Mouse (Mus musculus): ENCODE measurements around the gene Pacs1. TPM values are rescaled to one million over a fixed set of nuclear protein-coding genes. Genes with fewer than 3 reads are reported as not detected.

The Pacs1 gene
- polyA plus RNA-seq, 2 experiments, result 8.2 to 8.3 TPM

DNA sequence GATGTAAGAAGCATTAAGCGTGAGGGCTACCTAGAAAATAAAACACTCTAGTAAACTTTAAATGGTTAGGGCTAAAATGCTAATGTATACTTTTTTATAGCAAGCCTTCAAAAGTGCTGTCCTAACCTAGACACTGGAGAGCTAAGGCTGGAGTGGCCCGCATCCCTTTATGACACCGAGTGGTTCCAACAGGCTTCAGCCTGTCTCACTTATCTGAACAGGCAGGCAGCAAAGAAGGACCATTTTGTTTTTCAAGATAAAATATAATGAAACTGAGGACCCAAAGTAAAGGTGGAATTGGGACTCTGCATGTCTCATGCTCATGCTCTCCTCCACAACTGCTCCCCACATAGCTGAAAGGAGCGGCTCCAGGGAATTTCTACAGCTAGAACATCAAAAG, 105.4 kb downstream of the Pacs1 start:
- ATAC-seq (ENCODE audit: insufficient read depth) (peak; percentile 82), DNase-seq (ENCODE audit: low read depth in 3 of 3, low spot score in 3 of 3) (peak; percentile 19 to 39 (median 36))
- H3K4me3 ChIP-seq (ENCODE audit: insufficient read depth in 1 of 2, low read depth in 2 of 2, low read length in 2 of 2), result no peak overlapping the region
- peak overlapping the region; percentile 64 for H3K27ac ChIP-seq
- TF ChIP-seq CTCF (IDR thresholded peaks at IDR 0.05; ENCODE audit: low read depth) (no peak), EP300 (IDR thresholded peaks at IDR 0.05; ENCODE audit: low read depth) (peak; percentile 83)
- no peaks in the 10 kb centered on the region for H3K27me3 ChIP-seq (ENCODE audit: control insufficient read depth, insufficient read depth, low read length)
- peak overlapping the region; percentile 22 for H3K4me2 ChIP-seq (ENCODE audit: low read depth)
- no peaks in the 10 kb centered on the region for H3K9me3 ChIP-seq (ENCODE audit: control insufficient read depth, low read length)
- peaks cover 4 to 9% of the 10 kb centered on the region in 2 experiments; a peak in 3 of 4 replicates for H3K4me1 ChIP-seq (replicated peaks; ENCODE audit: control insufficient read depth in 2 of 2, insufficient read depth in 2 of 2, low read length in 1 of 2)
- peak overlapping the region; percentile 47; the same call in 1 of the 2 replicates for H3K9ac ChIP-seq (replicated peaks)
- 47% methylated on average over 4 of the region's 4 CpGs for WGBS (ENCODE audit: insufficient replicate concordance)
- H3K36me3 ChIP-seq (replicated peaks; ENCODE audit: control insufficient read depth, insufficient read depth, low read depth), result no peaks in the 10 kb centered on the region

DNA sequence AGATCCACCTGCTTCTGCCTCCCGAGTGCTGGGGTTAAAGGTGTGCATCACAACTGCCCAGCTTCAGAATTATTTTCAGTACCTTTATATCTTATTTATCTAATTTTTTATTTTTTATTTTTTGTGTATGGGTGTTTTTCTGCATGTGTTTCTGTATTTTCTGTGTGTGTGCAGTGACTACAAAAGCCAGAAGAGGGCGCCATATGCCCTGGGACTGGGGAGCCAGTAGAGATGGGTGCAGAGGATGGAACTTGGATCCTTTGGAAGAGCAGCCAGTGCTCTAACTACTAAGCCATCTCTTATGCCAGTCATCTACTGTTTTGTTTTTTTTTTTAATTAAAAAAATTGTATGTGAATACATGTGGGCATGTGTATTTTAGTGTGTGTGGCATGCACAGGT, 108.5 kb downstream of the Pacs1 start:
- TF ChIP-seq EP300 (IDR thresholded peaks at IDR 0.05; ENCODE audit: low read depth) (no peak), CTCF (IDR thresholded peaks at IDR 0.05; ENCODE audit: low read depth) (peak; percentile 70)

DNA sequence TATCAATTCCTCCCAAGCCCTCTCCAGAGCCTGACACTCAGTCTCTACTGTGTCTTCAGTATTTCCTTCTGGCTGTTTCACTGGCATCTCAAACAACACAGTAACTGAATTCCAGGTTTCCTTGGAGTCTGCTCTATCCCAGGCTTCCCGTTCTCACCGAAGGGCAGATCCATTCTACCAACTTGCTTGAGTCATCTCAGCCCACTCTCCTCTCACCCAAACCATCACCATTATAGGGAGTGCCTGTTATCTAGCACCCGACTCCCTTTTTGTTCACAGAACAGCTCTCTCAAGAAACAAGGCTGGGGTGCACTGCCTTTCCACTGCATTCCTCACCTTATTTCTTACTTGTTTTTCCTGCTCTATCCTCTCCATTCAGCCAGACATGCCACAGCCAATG, 111.0 kb downstream of the Pacs1 start:
- H3K9ac ChIP-seq (replicated peaks), result no peak overlapping the region
- no peak overlapping the region for H3K4me3 ChIP-seq (ENCODE audit: insufficient read depth in 1 of 2, low read depth in 2 of 2, low read length in 2 of 2)
- ATAC-seq (ENCODE audit: insufficient read depth), result no peak
- no peak overlapping the region for H3K4me2 ChIP-seq (ENCODE audit: low read depth)
- WGBS (ENCODE audit: insufficient replicate concordance), result 71% methylated on average over 3 of the region's 3 CpGs
- no peaks in the 10 kb centered on the region for H3K27me3 ChIP-seq (ENCODE audit: control insufficient read depth, insufficient read depth, low read length)
- no peak for TF ChIP-seq EP300 (IDR thresholded peaks at IDR 0.05; ENCODE audit: low read depth)
- TF ChIP-seq CTCF (IDR thresholded peaks at IDR 0.05; ENCODE audit: low read depth), result no peak
- DNase-seq (ENCODE audit: low read depth in 3 of 3, low spot score in 3 of 3), result no peak
- H3K9me3 ChIP-seq (ENCODE audit: control insufficient read depth, low read length), result no peaks in the 10 kb centered on the region
- no peak overlapping the region for H3K27ac ChIP-seq
- H3K36me3 ChIP-seq (replicated peaks; ENCODE audit: control insufficient read depth, insufficient read depth, low read depth), result no peaks in the 10 kb centered on the region
- no peaks in the 10 kb centered on the region for H3K4me1 ChIP-seq (replicated peaks; ENCODE audit: control insufficient read depth in 2 of 2, insufficient read depth in 2 of 2, low read length in 1 of 2)

More for the DNA sequence above, 108.5 kb downstream of the Pacs1 start:
- peak in 2 of 3 experiments; percentile 17 to 19 for DNase-seq (ENCODE audit: low read depth in 3 of 3, low spot score in 3 of 3)
- Histone ChIP-seq H3K27me3 (ENCODE audit: control insufficient read depth, insufficient read depth, low read length) (no peaks in the 10 kb centered on the region), H3K36me3 (replicated peaks; ENCODE audit: control insufficient read depth, insufficient read depth, low read depth) (no peaks in the 10 kb centered on the region), H3K27ac (no peak overlapping the region), H3K9ac (replicated peaks) (no peak overlapping the region), H3K4me1 (replicated peaks; ENCODE audit: control insufficient read depth in 2 of 2, insufficient read depth in 2 of 2, low read length in 1 of 2) (peaks cover 4 to 7% of the 10 kb centered on the region in 2 experiments; a peak in 3 of 4 replicates), H3K9me3 (ENCODE audit: control insufficient read depth, low read length) (no peaks in the 10 kb centered on the region), H3K4me2 (ENCODE audit: low read depth) (no peak overlapping the region), H3K4me3 (ENCODE audit: insufficient read depth in 1 of 2, low read depth in 2 of 2, low read length in 2 of 2) (no peak overlapping the region)
- ATAC-seq (ENCODE audit: insufficient read depth), result no peak
- WGBS (ENCODE audit: insufficient replicate concordance), result 35% methylated on average over 2 of the region's 2 CpGs

DNA sequence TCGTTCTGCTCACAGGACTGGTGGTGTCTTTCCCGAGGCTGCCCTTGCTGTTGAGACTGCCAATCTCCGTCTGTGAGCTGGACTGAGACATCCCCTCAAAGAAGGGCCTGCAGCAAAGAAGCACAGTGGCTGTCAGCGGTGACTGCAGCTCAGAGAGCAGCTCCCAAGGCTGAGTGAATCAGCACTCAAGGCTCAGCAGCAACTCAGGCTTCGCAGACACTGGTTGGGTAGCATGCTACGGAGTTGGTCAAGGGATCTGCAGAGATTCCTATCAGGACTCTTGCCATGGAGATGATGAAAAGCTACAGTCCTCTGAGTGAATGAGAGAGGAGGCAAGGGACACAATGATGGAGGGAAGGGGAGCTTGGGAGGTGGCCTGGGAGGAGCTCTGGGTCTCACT, 120.7 kb downstream of the Pacs1 start:
- no peaks in the 10 kb centered on the region for H3K36me3 ChIP-seq (replicated peaks; ENCODE audit: control insufficient read depth, insufficient read depth, low read depth)
- ATAC-seq (ENCODE audit: insufficient read depth) (no peak), DNase-seq (ENCODE audit: low read depth in 3 of 3, low spot score in 3 of 3) (no peak)
- H3K27ac ChIP-seq, result no peak overlapping the region
- H3K9ac ChIP-seq (replicated peaks), result no peak overlapping the region
- no peaks in the 10 kb centered on the region; the same call in 1 of the 2 replicates for H3K9me3 ChIP-seq (ENCODE audit: control insufficient read depth, low read length)
- H3K4me1 ChIP-seq (replicated peaks; ENCODE audit: control insufficient read depth in 2 of 2, insufficient read depth in 2 of 2, low read length in 1 of 2), result no peaks in the 10 kb centered on the region
- WGBS (ENCODE audit: insufficient replicate concordance), result 77% methylated on average over 6 of the region's 6 CpGs
- no peak for TF ChIP-seq EP300 (IDR thresholded peaks at IDR 0.05; ENCODE audit: low read depth)
- TF ChIP-seq CTCF (IDR thresholded peaks at IDR 0.05; ENCODE audit: low read depth), result no peak
- H3K4me3 ChIP-seq (ENCODE audit: insufficient read depth in 1 of 2, low read depth in 2 of 2, low read length in 2 of 2), result no peak overlapping the region
- H3K4me2 ChIP-seq (ENCODE audit: low read depth), result no peak overlapping the region
- no peaks in the 10 kb centered on the region for H3K27me3 ChIP-seq (ENCODE audit: control insufficient read depth, insufficient read depth, low read length)

DNA sequence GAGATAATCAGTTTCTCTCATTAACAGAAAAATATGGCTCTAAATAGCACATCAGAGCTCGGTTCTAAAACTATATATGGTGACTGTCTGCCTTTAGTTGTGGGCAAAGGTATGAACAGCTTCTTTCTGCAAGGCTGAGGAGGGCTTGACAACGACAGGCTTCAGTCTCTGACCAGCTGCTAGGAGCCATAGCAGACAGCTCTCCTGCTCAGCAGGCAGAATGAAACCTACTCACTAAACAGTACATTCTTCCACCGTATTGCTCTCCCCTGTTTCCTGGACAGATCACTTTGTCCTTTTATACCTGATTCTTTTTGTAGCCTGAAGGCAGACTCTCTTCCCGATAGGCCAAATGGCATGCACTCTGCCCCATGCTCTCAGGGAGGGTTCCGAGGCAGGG, 121.2 kb downstream of the Pacs1 start:
- no peak overlapping the region for H3K9ac ChIP-seq (replicated peaks)
- WGBS (ENCODE audit: insufficient replicate concordance), result 73% methylated on average over 5 of the region's 5 CpGs
- ATAC-seq (ENCODE audit: insufficient read depth), result no peak

More for the DNA sequence above, 121.2 kb downstream of the Pacs1 start:
- Histone ChIP-seq H3K36me3 (replicated peaks; ENCODE audit: control insufficient read depth, insufficient read depth, low read depth) (no peaks in the 10 kb centered on the region), H3K9me3 (ENCODE audit: control insufficient read depth, low read length) (no peaks in the 10 kb centered on the region; the same call in 1 of the 2 replicates), H3K4me1 (replicated peaks; ENCODE audit: control insufficient read depth in 2 of 2, insufficient read depth in 2 of 2, low read length in 1 of 2) (no peaks in the 10 kb centered on the region), H3K27me3 (ENCODE audit: control insufficient read depth, insufficient read depth, low read length) (no peaks in the 10 kb centered on the region), H3K4me2 (ENCODE audit: low read depth) (no peak overlapping the region), H3K4me3 (ENCODE audit: insufficient read depth in 1 of 2, low read depth in 2 of 2, low read length in 2 of 2) (no peak overlapping the region), H3K27ac (no peak overlapping the region)
- TF ChIP-seq CTCF (IDR thresholded peaks at IDR 0.05; ENCODE audit: low read depth) (no peak), EP300 (IDR thresholded peaks at IDR 0.05; ENCODE audit: low read depth) (no peak)
- DNase-seq (ENCODE audit: low read depth in 3 of 3, low spot score in 3 of 3), result no peak

Measured in liver, embryonic 14.5 days (tissue).